ENCODE assay signal across 7 mouse cellular contexts in the genomic region with DNA sequence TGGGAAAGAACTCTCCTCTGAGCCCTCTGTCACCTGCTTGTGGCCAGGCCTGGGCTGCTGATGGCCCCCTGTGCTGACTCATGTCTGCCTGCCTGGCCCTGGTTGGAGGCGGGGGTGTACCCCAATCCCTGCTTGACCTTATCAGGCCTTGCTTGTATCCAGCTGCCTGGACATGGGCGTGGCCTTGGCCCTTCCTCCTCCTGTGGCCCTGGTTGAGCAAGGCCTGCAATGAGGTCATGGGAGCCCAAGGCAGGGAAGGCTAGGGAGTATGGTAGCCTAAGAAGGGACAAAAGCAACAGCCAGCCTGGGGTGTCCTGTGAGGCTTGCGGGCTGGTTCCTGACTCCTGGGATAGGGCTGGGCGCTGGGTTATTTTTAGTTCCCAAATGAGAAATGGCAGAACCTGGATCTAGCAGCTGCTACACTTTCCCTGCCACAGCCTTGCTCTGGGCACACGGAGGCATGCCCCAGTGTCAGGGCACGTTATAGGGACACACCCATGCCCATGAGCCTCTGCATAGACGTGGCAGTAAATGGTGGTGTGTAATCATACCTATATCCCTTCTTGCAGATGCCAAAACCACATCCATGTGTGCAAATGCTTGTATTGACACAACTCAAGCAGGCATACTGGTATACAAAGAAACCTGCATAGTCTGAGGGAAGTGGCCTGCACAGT. TPM values are rescaled to one million over a fixed set of nuclear protein-coding genes. Genes with fewer than 3 reads are reported as not detected.
DNase-seq lines count a peak whose midpoint lies in the region; ATAC-seq and TF ChIP-seq lines count a peak whose summit lies in the region.

No protein-coding gene starts in this region.

- H3K4me1 ChIP-seq in heart, embryonic 14.5 days (ENCODE audit: control insufficient read depth in 2 of 2, insufficient read depth in 2 of 2, low read length in 2 of 2), result peaks cover 10 to 14% of the 10 kb centered on the region in 2 experiments
- no peaks in the 10 kb centered on the region for H3K4me1 ChIP-seq in hindbrain, postnatal 0 days (ENCODE audit: insufficient read depth, low read length)

- 0 out of 2 replicates have a peak, but pooled peaks cover 4% of the 10 kb centered on the region for H3K9me3 ChIP-seq in heart, embryonic 14.5 days (ENCODE audit: control insufficient read depth, low read length)
- H3K9me3 ChIP-seq in hindbrain, postnatal 0 days (ENCODE audit: low read length), result no peaks in the 10 kb centered on the region

- no peak overlapping the region for H3K4me2 ChIP-seq in heart, embryonic 14.5 days (ENCODE audit: low read length)
- H3K4me2 ChIP-seq in hindbrain, postnatal 0 days (ENCODE audit: low read depth, low read length), result no peak overlapping the region

- 0 out of 2 replicates have a peak, but pooled peaks have one; percentile 19 for ATAC-seq in heart, embryonic 14.5 days (ENCODE audit: insufficient number of reproducible peaks, insufficient read depth, low FRiP score, low read depth)
- ATAC-seq in hindbrain, postnatal 0 days, result no peak; the same call in 1 of the 2 replicates

- H3K27me3 ChIP-seq in heart, embryonic 14.5 days (ENCODE audit: control insufficient read depth, insufficient read depth, low read length), result no peaks in the 10 kb centered on the region
- H3K27me3 ChIP-seq in hindbrain, postnatal 0 days (ENCODE audit: insufficient read depth, low read length), result no peaks in the 10 kb centered on the region

- no peak overlapping the region for H3K4me3 ChIP-seq in heart, embryonic 14.5 days (ENCODE audit: control insufficient read depth in 1 of 2, insufficient read depth in 1 of 2, low read depth in 1 of 2, low read length in 2 of 2)
- H3K4me3 ChIP-seq in hindbrain, postnatal 0 days (ENCODE audit: low read length), result no peak overlapping the region

- 32% methylated on average over 7 of the region's 7 CpGs for WGBS in heart, embryonic 14.5 days
- 82% methylated on average over 7 of the region's 7 CpGs for WGBS in hindbrain, postnatal 0 days

- H3K27ac ChIP-seq in heart, embryonic 14.5 days (replicated peaks in 1 of 2; ENCODE audit: control insufficient read depth in 1 of 2, insufficient read depth in 1 of 2, low read depth in 2 of 2, low read length in 2 of 2), result peak overlapping the region; percentile 6 to 30; a peak in 2 of 4 replicates
- H3K27ac ChIP-seq in hindbrain, postnatal 0 days, result no peak overlapping the region

- DNase-seq in MN1 (ENCODE audit: low spot score), result peak; percentile 71
- peak; percentile 81 for DNase-seq in adrenal gland, postnatal 25 days
- peak; percentile 73 for DNase-seq in lung, postnatal 10 days
- DNase-seq in cerebellum, adult 9-11 months, result no peak
- no peak for DNase-seq in frontal cortex, postnatal 36 days (ENCODE audit: low spot score in 2 of 2)
- DNase-seq in hindbrain, postnatal 0 days (ENCODE audit: low spot score), result no peak

- no peaks in the 10 kb centered on the region for H3K36me3 ChIP-seq in heart, embryonic 14.5 days (ENCODE audit: control insufficient read depth, insufficient read depth, low read length)
- no peaks in the 10 kb centered on the region for H3K36me3 ChIP-seq in hindbrain, postnatal 0 days (ENCODE audit: insufficient read depth, low read length)

- no peak for TF ChIP-seq CTCF in hindbrain, postnatal 0 days (IDR thresholded peaks at IDR 0.05; ENCODE audit: low read depth)

- no peak overlapping the region; the same call in 1 of the 2 replicates for H3K9ac ChIP-seq in heart, embryonic 14.5 days (ENCODE audit: low read length)
- H3K9ac ChIP-seq in hindbrain, postnatal 0 days (replicated peaks; ENCODE audit: low read length), result no peak overlapping the region

RNA-seq across cellular contexts. Expression of a gene that starts 37.0 kb away (rescaled TPM):
- 22.2 and 27.6 TPM in 2 replicates for total RNA-seq in adrenal gland, postnatal 25 days (2021)
- 40.7 and 44.5 TPM in 2 replicates for polyA plus RNA-seq in heart, embryonic 14.5 days (2014; fragmentation: Nextera tagmentation; extraction: Ambion mirVana)
- 155 and 157 TPM in 2 replicates for total RNA-seq in hindbrain, postnatal 0 days (2014; rRNA removed)
- polyA plus RNA-seq in hindbrain, postnatal 0 days (2015; fragmentation: Nextera tagmentation; extraction: Ambion mirVana), result 73.4 and 78.6 TPM in 2 replicates

RNA-seq across cellular contexts. Expression of a gene that starts 37.5 kb away (rescaled TPM):
- 485 and 642 TPM in 2 replicates for total RNA-seq in adrenal gland, postnatal 25 days (2021)
- polyA plus RNA-seq in heart, embryonic 14.5 days (2014; fragmentation: Nextera tagmentation; extraction: Ambion mirVana), result 763 and 822 TPM in 2 replicates
- total RNA-seq in hindbrain, postnatal 0 days (2014; rRNA removed), result 599 and 600 TPM in 2 replicates
- polyA plus RNA-seq in hindbrain, postnatal 0 days (2015; fragmentation: Nextera tagmentation; extraction: Ambion mirVana), result 527 and 544 TPM in 2 replicates

RNA-seq across cellular contexts. Expression of a gene that starts 39.4 kb away (rescaled TPM):
- 48.1 and 48.6 TPM in 2 replicates for total RNA-seq in adrenal gland, postnatal 25 days (2021)
- polyA plus RNA-seq in heart, embryonic 14.5 days (2014; fragmentation: Nextera tagmentation; extraction: Ambion mirVana), result 4.9 and 5.2 TPM in 2 replicates
- 31.0 and 33.4 TPM in 2 replicates for total RNA-seq in hindbrain, postnatal 0 days (2014; rRNA removed)
- 8.3 and 9.5 TPM in 2 replicates for polyA plus RNA-seq in hindbrain, postnatal 0 days (2015; fragmentation: Nextera tagmentation; extraction: Ambion mirVana)

Comparison
In these comparisons a context has a peak if more than half of its experiments do, and no peak if none do; other contexts are left out.
1. DNase-seq: peak in MN1 (single experiment), adrenal gland, postnatal 25 days (single experiment) and lung, postnatal 10 days (single experiment); none in cerebellum, adult 9-11 months (single experiment), frontal cortex, postnatal 36 days (0 of 2) and hindbrain, postnatal 0 days (single experiment).